Mouse (Mus musculus) heart, postnatal 36 days (tissue): Measurements from ENCODE around the gene Irf9. TPM values are rescaled to one million over a fixed set of nuclear protein-coding genes. Genes with fewer than 3 reads are reported as not detected.
A peak's percentile ranks its signal among the peaks of the same experiment; 100 is the strongest.

Source experiments
- DNase-seq, 2 experiments: peaks; one replicate each; pipeline ENCODE4 v3.0.0; 2021 to 2022
- intact Hi-C: fragments of 180-260 bp; cut with DNase I; formaldehyde crosslinking; loops from one replicate; pipeline ENCODE4 v1.15.1; 2025
- total RNA-seq, 2 experiments: library from RNA; stranded (reverse); gene quantifications; 2 replicates each; pipeline ENCODE4 v1.2.3; 2021

Gene Irf9
- total RNA-seq, 2 experiments from 2014 or later: 10.6 to 17.7 TPM

DNA sequence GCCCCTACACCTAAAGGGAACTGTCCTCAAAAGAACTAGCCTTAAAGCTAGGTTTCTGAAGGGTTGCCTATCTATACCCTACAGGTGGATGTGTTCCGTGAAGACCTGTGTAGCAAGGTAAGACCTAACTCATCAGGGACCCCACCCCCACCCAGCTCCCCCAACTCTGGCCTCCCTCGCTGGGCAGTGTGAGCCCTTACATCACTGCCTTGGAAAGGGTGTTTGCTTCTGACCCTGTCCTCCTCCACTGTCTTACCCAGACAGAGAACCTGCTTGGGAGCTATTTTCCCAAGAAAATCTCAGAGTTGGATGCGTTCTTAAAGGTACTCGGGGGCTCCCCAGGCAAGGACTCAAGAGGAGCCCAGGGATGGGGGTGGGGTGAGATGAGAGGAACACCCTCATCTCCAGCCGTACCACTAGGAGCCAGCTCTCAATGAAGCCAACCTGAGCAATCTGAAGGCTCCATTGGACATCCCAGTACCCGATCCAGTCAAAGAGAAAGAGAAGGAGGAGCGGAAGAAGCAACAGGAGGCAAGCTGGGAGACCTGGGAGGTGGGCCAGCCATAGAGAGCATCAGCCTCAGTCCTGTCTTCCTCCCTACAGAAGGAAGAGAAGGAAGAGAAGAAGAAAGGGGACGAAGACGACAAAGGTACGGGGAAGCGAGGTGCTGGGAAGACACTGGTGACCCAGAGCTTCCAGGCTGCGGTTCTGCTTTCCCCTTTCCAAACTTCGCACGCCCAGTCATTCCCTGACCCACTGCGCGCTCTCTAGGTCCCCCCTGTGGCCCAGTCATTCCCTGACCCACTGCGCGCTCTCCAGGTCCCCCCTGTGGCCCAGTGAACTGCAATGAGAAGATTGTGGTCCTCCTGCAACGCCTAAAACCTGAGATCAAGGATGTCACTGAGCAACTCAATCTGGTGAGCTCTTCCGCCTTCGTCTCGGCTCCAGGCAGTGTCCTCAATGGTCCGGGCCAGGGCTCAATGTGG lies 23.6 kb upstream of the Irf9 start:
- intact Hi-C loops: no loop called here
- DNase-seq: no peak

GRCm38 (mm10) chr14:55580731-55581130 lies 22.6 kb upstream of the Irf9 start:
- DNase-seq: no peak
- intact Hi-C loops: no loop called here

GRCm38 (mm10) chr14:55581981-55582681 lies 21.2 kb upstream of the Irf9 start:
- intact Hi-C loops: no loop called here
- DNase-seq: no peak

GRCm38 (mm10) chr14:55584303-55584701 lies 19.1 kb upstream of the Irf9 start:
- intact Hi-C loops: no loop called here
- DNase-seq: no peak

GRCm38 (mm10) chr14:55584702-55585565 lies 18.4 kb upstream of the Irf9 start, which contains the start of gene Emc9:
TSS of gene Emc9 (minus strand) at chr14:55585302.
- intact Hi-C loops: no loop called here
- DNase-seq: peak; percentile 77 to 81

GRCm38 (mm10) chr14:55585566-55585960 lies 17.8 kb upstream of the Irf9 start:
- no peak for DNase-seq
- intact Hi-C loops: no loop called here

- intact Hi-C loops: no loop called here
- no peak for DNase-seq
These were observed 17.2 kb upstream of the Irf9 start for GRCm38 (mm10) chr14:55586149-55586548.

GRCm38 (mm10) chr14:55589271-55589670 lies 14.1 kb upstream of the Irf9 start:
- DNase-seq: no peak
- intact Hi-C loops: no loop called here

DNA sequence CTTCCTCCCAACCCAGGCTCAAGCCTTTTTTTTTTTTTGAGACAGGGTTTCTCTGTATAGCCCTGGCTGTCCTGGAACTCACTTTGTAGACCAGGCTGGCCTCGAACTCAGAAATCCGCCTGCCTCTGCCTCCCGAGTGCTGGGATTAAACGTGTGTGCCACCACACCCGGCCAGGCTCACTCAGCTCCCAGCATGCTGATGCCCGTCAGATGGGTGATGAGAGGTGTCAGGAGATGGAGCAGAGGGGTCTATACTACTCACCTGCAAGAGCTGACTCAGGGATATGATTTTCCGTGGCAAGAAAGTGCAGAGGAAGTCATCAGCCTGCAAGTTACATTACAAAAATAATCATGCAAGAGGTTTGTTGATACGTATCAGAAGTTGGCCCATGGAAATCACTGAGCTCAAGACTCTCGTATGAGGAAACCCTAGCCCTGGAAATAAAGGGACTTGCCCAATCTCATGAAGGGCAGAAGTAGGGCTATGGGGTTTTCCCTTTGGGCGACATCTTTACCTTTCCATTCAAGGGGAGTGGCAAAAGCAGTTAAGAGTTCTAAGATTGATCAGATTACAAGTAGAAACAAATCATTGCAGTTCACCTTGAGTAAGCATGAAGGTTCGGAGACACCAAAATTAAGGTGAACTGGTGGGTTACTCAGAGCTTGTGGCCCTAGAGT lies 13.5 kb upstream of the Irf9 start:
- intact Hi-C loops: no loop called here
- DNase-seq: no peak

GRCm38 (mm10) chr14:55590748-55591330 lies 12.5 kb upstream of the Irf9 start, which contains the start of gene Psme2:
TSS of gene Psme2 (minus strand) at chr14:55591113.
- intact Hi-C loops: no loop called here
- peak in 1 of 2 experiments; percentile 90 for DNase-seq

GRCm38 (mm10) chr14:55591331-55591891 lies 12.0 kb upstream of the Irf9 start, which contains the start of gene Rnf31:
TSS of gene Rnf31 (plus strand) at chr14:55591708.
- intact Hi-C loops: no loop called here
- DNase-seq: peak; percentile 91

DNA sequence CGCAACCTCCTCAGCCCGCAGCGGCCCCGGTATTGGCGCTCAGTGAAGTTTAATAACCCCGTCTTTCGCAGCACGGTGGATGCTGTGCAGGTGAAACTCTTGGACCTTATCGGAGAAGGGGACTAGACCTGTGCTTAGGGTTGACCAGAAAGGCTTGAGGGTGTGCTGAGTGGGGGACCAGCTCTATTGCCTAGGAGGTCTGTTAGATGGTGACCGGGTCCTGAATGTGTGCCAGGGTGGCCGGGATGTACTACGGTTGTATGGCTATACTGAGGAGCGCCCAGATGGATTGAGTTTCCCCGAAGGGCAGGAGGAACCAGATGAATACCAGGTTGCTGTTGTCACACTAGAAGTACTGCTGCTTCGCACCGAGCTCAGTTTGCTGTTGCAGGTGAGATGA lies 11.1 kb upstream of the Irf9 start:
- intact Hi-C loops: loop anchor here (2.0 kb wide), 1 partner anchor 15 kb away; no protein-coding TSS in a partner anchor
- no peak for DNase-seq

DNA sequence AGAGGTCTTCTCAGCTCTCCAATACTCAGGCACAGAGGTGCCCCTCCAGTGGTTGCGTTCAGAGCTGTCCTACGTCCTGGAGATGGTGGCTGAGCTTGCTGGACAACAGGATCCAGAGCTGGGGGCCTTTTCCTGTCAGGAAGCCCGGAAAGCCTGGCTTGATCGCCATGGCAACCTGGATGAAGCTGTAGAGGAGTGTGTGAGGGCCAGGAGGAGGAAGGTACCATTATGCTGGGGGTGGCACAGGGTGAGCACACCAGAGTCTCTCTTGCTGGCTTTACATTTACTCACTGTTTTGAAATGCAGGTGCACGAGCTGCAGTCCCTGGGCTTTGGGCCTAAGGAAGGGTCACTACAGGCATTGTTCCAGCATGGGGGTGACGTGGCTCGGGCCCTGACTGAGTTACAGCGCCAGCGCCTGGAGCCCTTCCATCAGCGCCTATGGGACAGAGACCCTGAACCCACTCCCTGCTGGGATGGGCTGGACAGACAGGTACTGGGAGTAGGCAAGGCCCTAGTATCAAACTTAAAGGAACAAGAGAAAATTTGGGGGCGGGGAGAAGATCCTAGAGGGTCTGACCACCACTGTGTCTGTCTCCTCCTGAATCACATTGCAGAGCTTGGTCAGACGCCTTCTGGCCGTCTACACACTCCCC lies 7.2 kb upstream of the Irf9 start:
- DNase-seq: no peak
- intact Hi-C loops: no loop called here

- no peak for DNase-seq
- intact Hi-C loops: no loop called here
These were observed 4.6 kb upstream of the Irf9 start for GRCm38 (mm10) chr14:55598521-55599390.

DNA sequence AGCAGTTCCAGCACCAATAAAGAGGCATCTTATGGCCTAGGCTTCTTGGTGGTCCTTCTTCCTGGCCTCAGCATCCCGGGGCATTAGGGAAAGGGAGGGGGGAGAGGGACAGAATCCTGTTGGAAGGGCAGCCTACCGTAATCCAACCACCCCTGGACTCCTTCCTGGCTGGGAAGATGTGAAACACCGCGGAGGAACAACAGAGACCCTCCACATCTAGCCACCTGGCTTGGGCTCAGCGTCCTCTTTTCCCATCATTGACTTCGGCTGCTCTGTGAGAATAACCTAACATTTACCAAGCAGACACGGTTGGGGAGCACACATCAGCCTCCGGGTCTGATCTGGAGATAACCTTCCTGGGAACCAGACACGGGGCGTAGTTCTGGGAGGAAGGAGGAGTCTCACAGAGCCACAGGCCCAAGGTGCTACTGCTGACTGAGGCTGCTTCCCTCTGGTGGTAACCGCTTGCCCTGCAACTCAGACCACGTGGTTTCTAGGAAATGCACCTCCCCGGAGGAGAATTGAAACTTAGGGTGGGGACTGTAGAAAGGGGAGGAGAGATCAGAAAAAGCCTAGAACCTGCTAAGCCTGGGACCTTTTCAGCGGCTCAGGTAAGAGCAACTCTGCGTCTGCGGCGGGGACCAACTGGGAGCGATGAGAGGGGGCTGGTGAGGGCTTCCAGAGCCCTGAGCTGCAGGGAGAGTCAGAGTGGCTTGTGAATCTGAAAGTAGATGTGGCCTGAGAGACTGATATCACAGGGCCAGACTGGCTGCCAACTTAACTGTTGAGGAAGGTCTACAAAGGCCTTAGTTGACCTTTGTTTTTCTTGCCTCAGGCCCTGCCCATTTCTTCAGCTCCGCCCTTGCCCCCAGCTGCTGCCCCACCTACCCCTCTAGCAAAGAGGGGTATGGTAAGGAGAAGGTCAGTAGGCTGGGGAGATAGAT lies 534 bp downstream of the Irf9 start:
- DNase-seq: peak; percentile 90 to 93
- intact Hi-C loops: loop anchor here (2.0 kb wide), 2 partner anchors 27 to 105 kb away; no protein-coding TSS in a partner anchor

DNA sequence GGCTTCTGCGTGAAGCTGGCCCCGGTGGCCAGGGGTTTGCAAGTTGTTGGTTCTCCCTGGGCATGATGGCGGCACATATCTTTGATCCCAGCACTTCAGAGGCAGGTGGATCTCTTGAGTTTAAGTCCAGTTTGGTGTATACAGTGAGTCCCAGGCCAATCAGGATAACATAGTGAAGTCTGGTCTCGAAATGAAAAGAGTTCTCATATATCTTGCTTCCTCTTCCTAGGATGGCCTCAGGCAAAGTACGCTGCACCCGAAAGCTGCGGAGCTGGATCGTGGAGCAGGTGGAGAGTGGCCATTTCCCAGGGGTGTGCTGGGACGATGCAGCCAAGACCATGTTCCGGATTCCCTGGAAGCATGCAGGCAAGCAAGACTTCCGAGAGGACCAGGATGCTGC lies 1.5 kb downstream of the Irf9 start:
- intact Hi-C loops: loop anchor here (2.0 kb wide), 1 partner anchor 26 kb away; no protein-coding TSS in a partner anchor
- no peak for DNase-seq
